Mouse (Mus musculus) limb, embryonic 11.5 days (tissue): ENCODE measurements around the gene Olfr346. TPM values are rescaled to one million over a fixed set of nuclear protein-coding genes. Genes with fewer than 3 reads are reported as not detected.

Source experiments
- ATAC-seq: fragments of 200-750 bp; cut with Nextera tagmentation; 2 replicates; pipeline ENCODE4 v1.8.0; 2017; ENCODE audit warnings: low read depth; ENCODE audit not compliant: insufficient number of reproducible peaks, low FRiP score, low TSS enrichment
- DNase-seq: peaks from one replicate; pipeline ENCODE4 v3.0.0-alpha.2; 2015; ENCODE audit warnings: low spot score
- H3K27ac ChIP-seq: fragments of 300-500 bp; sonication (generic); replicated peaks from 2 replicates; pipeline ENCODE4 v1.5.1; 2014; ENCODE audit warnings: low read depth, mild to moderate bottlenecking, low read length
- H3K27me3 ChIP-seq: fragments of 300-500 bp; sonication (generic); 2 replicates; pipeline ENCODE4 v1.6.1; 2014; ENCODE audit warnings: mild to moderate bottlenecking, low read length, mixed read lengths; ENCODE audit not compliant: control insufficient read depth, insufficient read depth
- H3K36me3 ChIP-seq: fragments of 300-500 bp; sonication (generic); 2 replicates; pipeline ENCODE4 v1.6.1; 2014; ENCODE audit warnings: mild to moderate bottlenecking, low read length, moderate library complexity, mixed read lengths; ENCODE audit not compliant: control insufficient read depth, insufficient read depth
- H3K4me1 ChIP-seq: fragments of 300-500 bp; sonication (generic); 2 replicates; pipeline ENCODE4 v1.6.1; 2014; ENCODE audit warnings: low read length, mixed read lengths; ENCODE audit not compliant: control insufficient read depth, insufficient read depth
- H3K4me2 ChIP-seq: fragments of 300-500 bp; sonication (generic); 2 replicates; pipeline ENCODE4 v1.6.1; 2014; ENCODE audit warnings: low read depth, mild to moderate bottlenecking, moderate library complexity; ENCODE audit not compliant: severe bottlenecking
- H3K4me3 ChIP-seq: fragments of 300-500 bp; sonication (generic); 2 replicates; pipeline ENCODE4 v1.5.1; 2014; ENCODE audit warnings: low read depth, low read length
- H3K9ac ChIP-seq: fragments of 300-500 bp; sonication (generic); 2 replicates; pipeline ENCODE4 v1.6.1; 2014; ENCODE audit warnings: mild to moderate bottlenecking, low read length
- H3K9me3 ChIP-seq: fragments of 300-500 bp; sonication (generic); 2 replicates; pipeline ENCODE4 v1.6.1; 2016; ENCODE audit warnings: low read length; ENCODE audit not compliant: control insufficient read depth
- WGBS: fragments of 180-500 bp; shearing (Covaris S2); extraction: QIAGEN DNeasy Blood & Tissue Kit; methylation state at CpG from one replicate; pipeline ENCODE4 v1.1.7; 2014; 5-methylcytosine and 5-hydroxymethylcytosine counted together
- polyA plus RNA-seq: library from polyadenylated mRNA; unstranded; fragments of >200 nt; fragmentation: Nextera tagmentation; extraction: Ambion mirVana; gene quantifications from 2 replicates; pipeline ENCODE4 v1.2.1, GENCODE M21; 2014

Olfr346 gene
- polyA plus RNA-seq = not detected in 2 replicates

GRCm38 (mm10) chr2:36685488-36685887, at the start of gene Olfr346:
Olfr346 (plus strand) TSS chr2:36685788.
- no peak for DNase-seq
- no peak within 1 kb of the TSS for H3K4me2 ChIP-seq
- no peaks in the 10 kb centered on the region for H3K36me3 ChIP-seq
- H3K27ac ChIP-seq = no peak within 1 kb of the TSS
- H3K9ac ChIP-seq = no peak within 1 kb of the TSS
- 86% methylated on average over 1 of the region's 1 CpGs for WGBS
- no peak for ATAC-seq
- no peaks in the 10 kb centered on the region for H3K4me1 ChIP-seq
- no peaks in the 10 kb centered on the region for H3K27me3 ChIP-seq
- H3K4me3 ChIP-seq = no peak within 1 kb of the TSS
- 0 out of 2 replicates have a peak, but pooled peaks cover 3% of the 10 kb centered on the region for H3K9me3 ChIP-seq

- WGBS = 59% methylated on average over 1 of the region's 1 CpGs
- no peak within 1 kb of the TSS for H3K9ac ChIP-seq
- H3K9me3 ChIP-seq = peaks cover 3% of the 10 kb centered on the region; the same call in 1 of the 2 replicates
- H3K4me1 ChIP-seq = no peaks in the 10 kb centered on the region
- no peak for DNase-seq
- H3K36me3 ChIP-seq = no peaks in the 10 kb centered on the region
- no peak within 1 kb of the TSS for H3K4me2 ChIP-seq
- H3K4me3 ChIP-seq = no peak within 1 kb of the TSS
- H3K27me3 ChIP-seq = no peaks in the 10 kb centered on the region
- H3K27ac ChIP-seq = no peak within 1 kb of the TSS
- no peak for ATAC-seq
These were observed 45.8 kb upstream of the Olfr346 start, which contains the start of gene Olfr345 for GRCm38 (mm10) chr2:36639741-36640140. Olfr345 (plus strand) TSS chr2:36640041.

GRCm38 (mm10) chr2:36731602-36732001, 46.0 kb downstream of the Olfr346 start, which contains the start of gene Olfr347:
Olfr347 (plus strand) TSS chr2:36731902.
- Histone ChIP-seq H3K27me3 (no peaks in the 10 kb centered on the region), H3K4me1 (no peaks in the 10 kb centered on the region), H3K36me3 (no peaks in the 10 kb centered on the region), H3K27ac (no peak within 1 kb of the TSS), H3K4me3 (no peak within 1 kb of the TSS), H3K9me3 (peaks cover 5% of the 10 kb centered on the region; the same call in 1 of the 2 replicates), H3K4me2 (no peak within 1 kb of the TSS), H3K9ac (no peak within 1 kb of the TSS)
- DNase-seq = no peak
- no peak for ATAC-seq

- WGBS = 63% methylated on average over 3 of the region's 3 CpGs
- Histone ChIP-seq H3K9ac (no peak overlapping the region), H3K4me1 (no peaks in the 10 kb centered on the region), H3K9me3 (no peaks in the 10 kb centered on the region), H3K36me3 (no peaks in the 10 kb centered on the region), H3K4me2 (no peak overlapping the region), H3K27ac (no peak overlapping the region), H3K27me3 (no peaks in the 10 kb centered on the region), H3K4me3 (no peak overlapping the region)
- DNase-seq (no peak), ATAC-seq (no peak)
These were observed 50.6 kb downstream of the Olfr346 start for GRCm38 (mm10) chr2:36736226-36736625.

Other genes with a start within 250 kb of the Olfr346 start
- not detected in 2 replicates for gene Olfr340, start 233.2 kb upstream of the Olfr346 start, polyA plus RNA-seq
- not detected in 2 replicates for gene Olfr341, start 203.3 kb upstream of the Olfr346 start, polyA plus RNA-seq
- gene Olfr342, start 160.8 kb upstream of the Olfr346 start, polyA plus RNA-seq = not detected in 2 replicates
- not detected in 2 replicates for gene Olfr344, start 119.1 kb upstream of the Olfr346 start, polyA plus RNA-seq
- not detected in 2 replicates for gene Olfr345, start 45.7 kb upstream of the Olfr346 start, polyA plus RNA-seq
- gene Olfr347, start 46.1 kb downstream of the Olfr346 start, polyA plus RNA-seq = not detected in 2 replicates
- not detected in 2 replicates for gene Olfr348, start 98.5 kb downstream of the Olfr346 start, polyA plus RNA-seq
- gene Olfr50, start 104.8 kb downstream of the Olfr346 start, polyA plus RNA-seq = not detected in 2 replicates
- not detected in 2 replicates for gene Olfr3, start 131.2 kb downstream of the Olfr346 start, polyA plus RNA-seq
- not detected in 2 replicates for gene Olfr350, start 160.5 kb downstream of the Olfr346 start, polyA plus RNA-seq
- not detected in 2 replicates for gene Olfr351, start 176.9 kb downstream of the Olfr346 start, polyA plus RNA-seq
- not detected in 2 replicates for gene Olfr352, start 182.7 kb downstream of the Olfr346 start, polyA plus RNA-seq
- gene Olfr353, start 207.1 kb downstream of the Olfr346 start, polyA plus RNA-seq = not detected in 2 replicates
- not detected in 2 replicates for gene Olfr354, start 219.9 kb downstream of the Olfr346 start, polyA plus RNA-seq
- not detected in 2 replicates for gene Olfr355, start 243.1 kb downstream of the Olfr346 start, polyA plus RNA-seq